Mouse (Mus musculus) Patski (cell line): ENCODE results near the gene Rack1. TPM values are rescaled to one million over a fixed set of nuclear protein-coding genes. Genes with fewer than 3 reads are reported as not detected.

Source experiments
- ATAC-seq: fragments of 100-300 bp; one replicate; pipeline ENCODE4 v1.8.0; 2021
- CTCF ChIA-PET: fragments of 350-600 bp; sonication (Branson Sonifier 250); formaldehyde crosslinking; loops from one replicate; lab custom pipeline; 2022; ENCODE audit warnings: inconsistent platforms; lab: Charles Lee
- POLR2A ChIA-PET: fragments of 350-600 bp; sonication (Branson Sonifier 250); formaldehyde crosslinking; loops from one replicate; lab custom pipeline; 2022; ENCODE audit warnings: antibody characterized with exemption, inconsistent platforms; lab: Charles Lee
- DNase-seq: peaks from one replicate; pipeline ENCODE4 v3.0.0-alpha.2; 2011; ENCODE audit warnings: low read depth, low spot score
- H3K27me3 ChIP-seq: fragments of 371-371 bp; one replicate; pipeline ENCODE4 v1.5.1; 2021
- CTCF ChIP-seq: fragments of 100-300 bp; IDR thresholded peaks from one replicate; pipeline ENCODE4 v1.5.1; 2021
- in situ Hi-C: fragments of 300-500 bp; cut with MboI; formaldehyde crosslinking; loops from 3 replicates; pipeline ENCODE4 v1.11.1; 2018; ENCODE audit warnings: low pct_unique_long_range_greater_than_20kb, mixed read lengths
- polyA plus RNA-seq: library from polyadenylated mRNA; unstranded; gene quantifications from one replicate; pipeline ENCODE4 v1.2.3, GENCODE M21; 2021

Gene Rack1
- polyA plus RNA-seq, 1 experiment from 2014 or later: 1,050 TPM

DNA sequence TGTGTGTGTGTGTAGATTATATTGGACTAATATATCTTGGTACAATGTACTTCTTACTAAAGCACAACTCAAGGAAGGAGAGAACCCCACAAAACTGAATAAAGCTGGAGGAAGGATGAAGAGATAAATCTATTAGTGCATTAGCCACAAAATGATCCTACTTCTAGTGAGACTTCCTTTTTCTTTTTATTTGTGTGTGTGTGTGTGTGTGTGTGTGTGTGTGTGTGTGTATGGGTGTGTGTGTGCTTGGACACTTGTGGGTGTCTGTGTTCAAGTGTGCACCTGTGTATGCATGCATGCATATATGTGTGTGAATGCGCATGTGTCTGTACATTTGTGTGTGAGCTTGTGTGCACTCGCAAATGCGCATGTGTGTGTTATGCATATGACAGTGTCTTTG is 6.9 kb upstream of the Rack1 start:
- POLR2A ChIA-PET: no interaction called here
- DNase-seq (no peak), ATAC-seq (no peak)
- H3K27me3 ChIP-seq: no peaks in the 10 kb centered on the region
- in situ Hi-C loops: no loop called here
- no peak for TF ChIP-seq CTCF
- CTCF ChIA-PET: interaction anchor here (1.1 to 2.4 kb wide), 4 partner anchors 12 to 66 kb away, joined by 3 to 19 read pairs (median 4); partner anchors contain the start of gene Trim7

GRCm38 (mm10) chr11:48795221-48795620 is 4.9 kb upstream of the Rack1 start:
- in situ Hi-C loops: loop anchor here (5.0 kb wide), 2 partner anchors 62 to 302 kb away; no protein-coding TSS in a partner anchor
- DNase-seq (no peak), ATAC-seq (no peak)
- ChIA-PET CTCF (interaction anchor here (0.7 to 2.4 kb wide), 5 partner anchors 22 to 297 kb away, joined by 3 to 19 read pairs (median 7); no protein-coding TSS in a partner anchor), POLR2A (no interaction called here)
- no peaks in the 10 kb centered on the region for H3K27me3 ChIP-seq
- TF ChIP-seq CTCF: no peak

GRCm38 (mm10) chr11:48796290-48796689 is 3.8 kb upstream of the Rack1 start:
- H3K27me3 ChIP-seq: no peaks in the 10 kb centered on the region
- in situ Hi-C loops: loop anchor here (5.0 kb wide), 2 partner anchors 61 to 301 kb away; no protein-coding TSS in a partner anchor
- TF ChIP-seq CTCF: no peak
- DNase-seq (no peak), ATAC-seq (no peak)
- ChIA-PET CTCF (no interaction called here), POLR2A (no interaction called here)

GRCm38 (mm10) chr11:48797287-48797686 is 2.8 kb upstream of the Rack1 start:
- ATAC-seq (no peak), DNase-seq (no peak)
- TF ChIP-seq CTCF: no peak
- POLR2A ChIA-PET: interaction anchor here (0.9 kb wide), 1 partner anchor 9 kb away, joined by 6 read pairs; no protein-coding TSS in a partner anchor
- H3K27me3 ChIP-seq: no peaks in the 10 kb centered on the region
- in situ Hi-C loops: loop anchor here (5.0 kb wide), 2 partner anchors 60 to 300 kb away; no protein-coding TSS in a partner anchor
- CTCF ChIA-PET: no interaction called here

DNA sequence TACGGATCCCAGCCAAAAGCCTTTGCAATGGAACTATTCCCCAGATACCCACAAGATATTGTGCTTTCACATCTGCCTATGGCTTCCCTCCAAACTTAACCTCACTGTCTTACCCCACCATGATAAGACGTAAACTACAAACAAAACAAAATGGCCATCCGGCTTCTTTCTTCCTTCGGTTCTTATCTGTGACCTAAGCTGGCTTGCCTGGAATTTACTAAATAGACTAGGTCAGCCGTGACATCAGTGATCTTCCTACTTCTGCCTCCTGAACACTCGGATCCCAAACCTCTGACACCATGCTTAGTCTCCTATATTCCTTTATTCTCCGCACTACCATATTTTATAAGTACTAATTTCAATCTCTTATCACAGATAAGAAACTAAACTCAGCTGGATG is 1.8 kb upstream of the Rack1 start:
- POLR2A ChIA-PET: interaction anchor here (0.9 to 1.0 kb wide), 2 partner anchors 60 to 469 kb away, joined by 3 read pairs; no protein-coding TSS in a partner anchor
- TF ChIP-seq CTCF: no peak
- DNase-seq (no peak), ATAC-seq (no peak)
- in situ Hi-C loops: loop anchor here (5.0 kb wide), 2 partner anchors 59 to 299 kb away; no protein-coding TSS in a partner anchor
- CTCF ChIA-PET: interaction anchor here (0.9 to 1.1 kb wide), 2 partner anchors 10 to 60 kb away, joined by 3 read pairs; no protein-coding TSS in a partner anchor
- H3K27me3 ChIP-seq: no peaks in the 10 kb centered on the region

GRCm38 (mm10) chr11:48798984-48799920 is 880 bp upstream of the Rack1 start:
- ATAC-seq (peak; percentile 46), DNase-seq (no peak)
- H3K27me3 ChIP-seq: no peaks in the 10 kb centered on the region
- CTCF ChIA-PET: interaction anchor here (0.9 to 1.1 kb wide), 3 partner anchors 11 to 59 kb away, joined by 3 read pairs; no protein-coding TSS in a partner anchor
- POLR2A ChIA-PET: interaction anchor here (0.6 to 1.1 kb wide), 6 partner anchors 13 to 468 kb away, joined by 3 to 4 read pairs (median 4); no protein-coding TSS in a partner anchor
- no peak for TF ChIP-seq CTCF
- in situ Hi-C loops: loop anchor here (5.0 kb wide), 2 partner anchors 58 to 298 kb away; no protein-coding TSS in a partner anchor

DNA sequence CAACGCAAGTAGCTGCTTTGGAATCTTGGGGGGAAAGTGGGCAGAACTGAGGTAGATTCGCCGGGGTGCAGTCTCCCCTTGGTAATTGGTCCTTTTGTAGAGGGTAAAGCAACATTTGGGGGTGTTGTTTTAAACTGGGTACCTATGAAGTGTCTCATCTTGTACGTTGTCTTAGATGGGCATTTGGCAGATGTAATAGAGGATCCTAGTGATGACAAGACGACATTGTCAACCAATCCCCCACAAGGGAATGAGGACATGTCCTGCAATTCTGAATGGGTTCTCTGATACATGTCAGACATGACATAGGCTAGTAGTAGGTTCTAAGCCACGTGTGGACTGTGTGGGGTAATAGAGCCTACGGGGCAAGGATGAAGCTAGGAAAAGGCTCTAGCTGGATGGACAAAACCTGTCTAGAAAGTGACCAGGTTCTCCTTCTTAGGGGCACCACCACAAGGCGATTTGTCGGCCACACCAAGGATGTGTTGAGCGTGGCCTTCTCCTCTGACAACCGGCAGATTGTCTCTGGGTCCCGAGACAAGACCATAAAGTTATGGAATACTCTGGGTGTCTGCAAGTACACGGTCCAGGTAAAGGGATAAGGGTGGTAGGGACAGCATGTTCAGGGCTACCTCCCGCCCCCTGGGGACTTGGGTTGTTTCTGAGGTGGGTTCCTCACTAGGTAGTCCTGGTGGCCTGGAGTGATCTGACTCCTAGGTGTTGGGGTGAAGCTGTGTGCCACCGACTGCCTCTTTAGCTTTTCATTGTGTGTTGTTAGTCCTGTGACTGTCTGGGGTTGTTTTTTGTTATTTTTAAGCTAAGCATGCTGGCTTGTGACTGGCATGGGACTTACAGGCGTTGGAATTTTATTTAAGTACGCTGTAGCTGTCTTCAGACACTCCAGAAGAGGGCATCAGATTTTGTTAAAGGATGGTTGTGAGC is 2.0 kb downstream of the Rack1 start:
- DNase-seq (no peak), ATAC-seq (no peak)
- no peaks in the 10 kb centered on the region for H3K27me3 ChIP-seq
- TF ChIP-seq CTCF: no peak
- in situ Hi-C loops: loop anchor here (5.0 to 25.0 kb wide), 2 partner anchors 445 to 885 kb away; no protein-coding TSS in a partner anchor
- POLR2A ChIA-PET: interaction anchor here (0.9 to 1.6 kb wide), 4 partner anchors 10 to 294 kb away, joined by 3 to 6 read pairs (median 4); no protein-coding TSS in a partner anchor
- CTCF ChIA-PET: interaction anchor here (1.0 to 2.0 kb wide), 9 partner anchors 10 to 57 kb away, joined by 3 to 4 read pairs (median 3); no protein-coding TSS in a partner anchor

DNA sequence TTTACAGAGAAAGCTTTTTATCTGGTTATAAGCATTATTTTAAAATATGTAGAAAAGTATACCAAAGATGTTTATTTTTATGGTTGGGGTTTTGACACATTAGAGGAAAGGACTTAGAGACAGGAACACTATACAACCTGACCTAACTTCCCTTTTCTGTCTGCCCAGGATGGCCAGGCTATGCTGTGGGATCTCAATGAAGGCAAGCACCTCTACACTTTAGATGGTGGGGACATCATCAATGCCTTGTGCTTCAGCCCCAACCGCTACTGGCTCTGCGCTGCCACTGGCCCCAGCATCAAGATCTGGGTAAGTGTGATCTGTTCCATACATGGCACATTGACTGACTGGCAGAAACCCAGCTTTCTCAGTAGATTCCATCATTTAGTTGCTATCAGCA is 3.9 kb downstream of the Rack1 start:
- ATAC-seq (no peak), DNase-seq (no peak)
- no peak for TF ChIP-seq CTCF
- ChIA-PET POLR2A (no interaction called here), CTCF (interaction anchor here (1.5 to 2.1 kb wide), 3 partner anchors 10 to 47 kb away, joined by 4 read pairs; no protein-coding TSS in a partner anchor)
- no peaks in the 10 kb centered on the region for H3K27me3 ChIP-seq
- in situ Hi-C loops: loop anchor here (5.0 to 25.0 kb wide), 2 partner anchors 443 to 883 kb away; no protein-coding TSS in a partner anchor

- ChIA-PET POLR2A (no interaction called here), CTCF (interaction anchor here (1.2 to 2.1 kb wide), 3 partner anchors 9 to 46 kb away, joined by 3 to 10 read pairs (median 4); no protein-coding TSS in a partner anchor)
- no peak for TF ChIP-seq CTCF
- no peaks in the 10 kb centered on the region for H3K27me3 ChIP-seq
- no peak for DNase-seq
- in situ Hi-C loops: loop anchor here (5.0 to 25.0 kb wide), 2 partner anchors 442 to 882 kb away; no protein-coding TSS in a partner anchor
- ATAC-seq: no peak
Observed at GRCm38 (mm10) chr11:48804922-48805321, 4.8 kb downstream of the Rack1 start.
